Mouse (Mus musculus) cortical plate, adult 2 months (tissue): Measurements from ENCODE around the gene Olfr114. TPM values are rescaled to one million over a fixed set of nuclear protein-coding genes. Genes with fewer than 3 reads are reported as not detected.

ENCODE experiments used
- H3K27ac ChIP-seq: fragments of 200-500 bp; 2 replicates; pipeline ENCODE4 v1.5.1; 2012; ENCODE audit warnings: low read length, control low read depth, inconsistent platforms; ENCODE audit not compliant: insufficient read depth
- H3K4me1 ChIP-seq: fragments of 200-500 bp; 2 replicates; pipeline ENCODE4 v1.6.1; 2011; ENCODE audit warnings: low read length; ENCODE audit not compliant: control insufficient read depth, insufficient read depth
- H3K4me3 ChIP-seq: fragments of 200-500 bp; 2 replicates; pipeline ENCODE4 v1.5.1; 2011; ENCODE audit warnings: mild to moderate bottlenecking, low read length, control low read depth; ENCODE audit not compliant: insufficient read depth
- CTCF ChIP-seq: fragments of 200-500 bp; IDR thresholded peaks from 2 replicates; pipeline ENCODE4 v1.5.1; 2011; ENCODE audit warnings: mild to moderate bottlenecking, control low read depth, low read length; ENCODE audit not compliant: insufficient read depth; ENCODE audit errors: extremely low read depth
- POLR2A ChIP-seq: fragments of 200-500 bp; IDR thresholded peaks from 2 replicates; pipeline ENCODE4 v1.6.1; 2011; ENCODE audit warnings: mild to moderate bottlenecking, low read length, control low read depth; ENCODE audit not compliant: insufficient read depth; ENCODE audit errors: extremely low read depth
- polyA plus RNA-seq: library from polyadenylated mRNA; depleted of rRNA; stranded (reverse); fragments of >200 nt; gene quantifications from 2 replicates; pipeline ENCODE4 v1.2.3, GENCODE M21; 2012; rRNA removed

The Olfr114 gene
- polyA plus RNA-seq: not detected in 2 replicates

GRCm38 (mm10) chr17:37592643-37593042 lies at the start of gene Olfr114:
Gene Olfr114, minus strand, starts transcription at chr17:37592743.
- H3K27ac ChIP-seq: no peak within 1 kb of the TSS
- H3K4me1 ChIP-seq: no peaks in the 10 kb centered on the region
- TF ChIP-seq CTCF: no peak
- no peak for TF ChIP-seq POLR2A
- no peak within 1 kb of the TSS for H3K4me3 ChIP-seq

- H3K4me1 ChIP-seq: no peaks in the 10 kb centered on the region
- no peak within 1 kb of the TSS for H3K27ac ChIP-seq
- no peak for TF ChIP-seq CTCF
- no peak for TF ChIP-seq POLR2A
- no peak within 1 kb of the TSS for H3K4me3 ChIP-seq
Measured at GRCm38 (mm10) chr17:37627009-37627408, 34.5 kb upstream of the Olfr114 start, which contains the start of the genes Olfr115 and Olfr116. Gene Olfr115, minus strand, starts transcription at chr17:37627109. Gene Olfr116, minus strand, starts transcription at chr17:37627199.

- Histone ChIP-seq H3K27ac (no peak within 1 kb of the TSS), H3K4me1 (no peaks in the 10 kb centered on the region), H3K4me3 (no peak within 1 kb of the TSS)
- TF ChIP-seq POLR2A: no peak
- TF ChIP-seq CTCF: no peak
Measured at GRCm38 (mm10) chr17:37577563-37577962, 15.0 kb downstream of the Olfr114 start, which contains the start of gene Olfr113. Gene Olfr113, minus strand, starts transcription at chr17:37577663.

- no peak within 1 kb of the TSS for H3K27ac ChIP-seq
- no peaks in the 10 kb centered on the region for H3K4me1 ChIP-seq
- no peak within 1 kb of the TSS for H3K4me3 ChIP-seq
- TF ChIP-seq POLR2A (no peak), CTCF (no peak)
Measured at GRCm38 (mm10) chr17:37569351-37569750, 23.2 kb downstream of the Olfr114 start, which contains the start of gene Olfr112. Gene Olfr112, minus strand, starts transcription at chr17:37569451.

- Histone ChIP-seq H3K4me3 (no peak overlapping the region), H3K4me1 (no peaks in the 10 kb centered on the region), H3K27ac (no peak overlapping the region)
- TF ChIP-seq POLR2A: no peak
Measured at GRCm38 (mm10) chr17:37558913-37559615, 33.5 kb downstream of the Olfr114 start.

GRCm38 (mm10) chr17:37543800-37544435 lies 48.6 kb downstream of the Olfr114 start:
- H3K4me1 ChIP-seq: no peaks in the 10 kb centered on the region
- no peak overlapping the region for H3K27ac ChIP-seq
- TF ChIP-seq POLR2A: no peak
- TF ChIP-seq CTCF: no peak
- H3K4me3 ChIP-seq: no peak overlapping the region

GRCm38 (mm10) chr17:37541454-37542119 lies 51.0 kb downstream of the Olfr114 start:
- no peak for TF ChIP-seq CTCF
- no peak for TF ChIP-seq POLR2A
- Histone ChIP-seq H3K27ac (no peak overlapping the region), H3K4me3 (no peak overlapping the region), H3K4me1 (no peaks in the 10 kb centered on the region)

Other genes starting within 250 kb of the Olfr114 start
- not detected in 2 replicates for gene Olfr104-ps, start 233.2 kb downstream of the Olfr114 start, polyA plus RNA-seq
- not detected in 2 replicates for gene Olfr105-ps, start 213.7 kb downstream of the Olfr114 start, polyA plus RNA-seq
- gene Olfr106-ps, start 202.3 kb downstream of the Olfr114 start, polyA plus RNA-seq: not detected in 2 replicates
- not detected in 2 replicates for gene Olfr107, start 193.5 kb downstream of the Olfr114 start, polyA plus RNA-seq
- gene Olfr108, start 147.3 kb downstream of the Olfr114 start, polyA plus RNA-seq: not detected in 2 replicates
- gene Olfr109, start 133.8 kb downstream of the Olfr114 start, polyA plus RNA-seq: not detected in 2 replicates
- not detected in 2 replicates for gene H2-M2, start 109.2 kb downstream of the Olfr114 start, polyA plus RNA-seq
- 0.15 and 0.19 TPM in 2 replicates for gene Olfr110, start 100.3 kb downstream of the Olfr114 start, polyA plus RNA-seq
- gene Olfr111, start 84.7 kb downstream of the Olfr114 start, polyA plus RNA-seq: 0.15 and 0.42 TPM in 2 replicates
- not detected in 2 replicates for gene Olfr112, start 23.3 kb downstream of the Olfr114 start, polyA plus RNA-seq
- gene Olfr113, start 15.1 kb downstream of the Olfr114 start, polyA plus RNA-seq: not detected in 2 replicates
- not detected in 2 replicates for gene Olfr115, start 34.4 kb upstream of the Olfr114 start, polyA plus RNA-seq
- gene Olfr116, start 34.5 kb upstream of the Olfr114 start, polyA plus RNA-seq: not detected in 2 replicates
- gene Olfr117, start 71.0 kb upstream of the Olfr114 start, polyA plus RNA-seq: not detected in 2 replicates
- not detected in 2 replicates for gene Olfr118, start 74.2 kb upstream of the Olfr114 start, polyA plus RNA-seq
- gene Olfr119, start 103.8 kb upstream of the Olfr114 start, polyA plus RNA-seq: not detected in 2 replicates
- gene Olfr120, start 129.1 kb upstream of the Olfr114 start, polyA plus RNA-seq: not detected in 2 replicates
- not detected in 2 replicates for gene Olfr121, start 156.1 kb upstream of the Olfr114 start, polyA plus RNA-seq
- gene Olfr122, start 175.9 kb upstream of the Olfr114 start, polyA plus RNA-seq: not detected in 2 replicates
- gene Olfr123, start 200.8 kb upstream of the Olfr114 start, polyA plus RNA-seq: not detected in 2 replicates
- not detected in 2 replicates for gene Olfr124, start 207.1 kb upstream of the Olfr114 start, polyA plus RNA-seq
- gene Olfr125, start 240.2 kb upstream of the Olfr114 start, polyA plus RNA-seq: not detected in 2 replicates